Mouse (Mus musculus): Measurements from ENCODE around the gene Adgre5. TPM values are rescaled to one million over a fixed set of nuclear protein-coding genes. Genes with fewer than 3 reads are reported as not detected.

Gene Adgre5
- polyA plus RNA-seq, 1 experiment from 2014 or later, result 40.2 TPM

- Histone ChIP-seq H3K4me3 (ENCODE audit: low read depth, low read length) (no peak overlapping the region), H3K9me3 (ENCODE audit: control insufficient read depth, low read length) (no peaks in the 10 kb centered on the region), H3K27me3 (replicated peaks; ENCODE audit: control insufficient read depth, insufficient read depth, low read length) (no peaks in the 10 kb centered on the region), H3K9ac (ENCODE audit: low read length) (no peak overlapping the region), H3K4me2 (ENCODE audit: low read length) (no peak overlapping the region), H3K36me3 (ENCODE audit: control insufficient read depth, insufficient read depth, low read length) (no peaks in the 10 kb centered on the region), H3K27ac (ENCODE audit: low read depth) (no peak overlapping the region), H3K4me1 (replicated peaks; ENCODE audit: control insufficient read depth, insufficient read depth, low read length) (peaks cover under 1% of the 10 kb centered on the region; the same call in 1 of the 2 replicates)
- DNase-seq (ENCODE audit: low spot score) (no peak), ATAC-seq (replicated peaks; ENCODE audit: low FRiP score, low TSS enrichment, low read depth) (no peak)
- WGBS, result 94% methylated on average over 8 of the region's 8 CpGs
Observed at GRCm38 (mm10) chr8:83764116-83764515, 23.0 kb upstream of the Adgre5 start.

GRCm38 (mm10) chr8:83759231-83759759 is 18.2 kb upstream of the Adgre5 start:
- H3K9me3 ChIP-seq (ENCODE audit: control insufficient read depth, low read length), result peaks cover 5% of the 10 kb centered on the region; the same call in 1 of the 2 replicates
- 67% methylated on average over 2 of the region's 2 CpGs for WGBS
- ATAC-seq (replicated peaks; ENCODE audit: low FRiP score, low TSS enrichment, low read depth) (no peak), DNase-seq (ENCODE audit: low spot score) (no peak)
- no peaks in the 10 kb centered on the region for H3K36me3 ChIP-seq (ENCODE audit: control insufficient read depth, insufficient read depth, low read length)
- H3K27ac ChIP-seq (ENCODE audit: low read depth), result no peak overlapping the region
- H3K9ac ChIP-seq (ENCODE audit: low read length), result no peak overlapping the region
- H3K4me2 ChIP-seq (ENCODE audit: low read length), result no peak overlapping the region
- no peaks in the 10 kb centered on the region for H3K27me3 ChIP-seq (replicated peaks; ENCODE audit: control insufficient read depth, insufficient read depth, low read length)
- H3K4me3 ChIP-seq (ENCODE audit: low read depth, low read length), result no peak overlapping the region
- no peaks in the 10 kb centered on the region for H3K4me1 ChIP-seq (replicated peaks; ENCODE audit: control insufficient read depth, insufficient read depth, low read length)

GRCm38 (mm10) chr8:83758298-83758697 is 17.2 kb upstream of the Adgre5 start:
- ATAC-seq (replicated peaks; ENCODE audit: low FRiP score, low TSS enrichment, low read depth), result no peak

GRCm38 (mm10) chr8:83757084-83757607 is 16.0 kb upstream of the Adgre5 start:
- Histone ChIP-seq H3K4me2 (ENCODE audit: low read length) (no peak overlapping the region), H3K4me1 (replicated peaks; ENCODE audit: control insufficient read depth, insufficient read depth, low read length) (no peaks in the 10 kb centered on the region), H3K27ac (ENCODE audit: low read depth) (no peak overlapping the region), H3K4me3 (ENCODE audit: low read depth, low read length) (no peak overlapping the region), H3K36me3 (ENCODE audit: control insufficient read depth, insufficient read depth, low read length) (no peaks in the 10 kb centered on the region), H3K9me3 (ENCODE audit: control insufficient read depth, low read length) (peaks cover 5% of the 10 kb centered on the region; the same call in 1 of the 2 replicates), H3K9ac (ENCODE audit: low read length) (no peak overlapping the region), H3K27me3 (replicated peaks; ENCODE audit: control insufficient read depth, insufficient read depth, low read length) (no peaks in the 10 kb centered on the region)
- DNase-seq (ENCODE audit: low spot score) (no peak), ATAC-seq (replicated peaks; ENCODE audit: low FRiP score, low TSS enrichment, low read depth) (peak; percentile 81)
- WGBS, result 65% methylated on average over 6 of the region's 6 CpGs

More at GRCm38 (mm10) chr8:83758298-83758697, 17.2 kb upstream of the Adgre5 start:
- WGBS, result 67% methylated on average over 5 of the region's 5 CpGs
- Histone ChIP-seq H3K9me3 (ENCODE audit: control insufficient read depth, low read length) (peaks cover 5% of the 10 kb centered on the region; the same call in 1 of the 2 replicates), H3K36me3 (ENCODE audit: control insufficient read depth, insufficient read depth, low read length) (no peaks in the 10 kb centered on the region), H3K27me3 (replicated peaks; ENCODE audit: control insufficient read depth, insufficient read depth, low read length) (no peaks in the 10 kb centered on the region), H3K27ac (ENCODE audit: low read depth) (no peak overlapping the region), H3K4me1 (replicated peaks; ENCODE audit: control insufficient read depth, insufficient read depth, low read length) (no peaks in the 10 kb centered on the region), H3K4me2 (ENCODE audit: low read length) (no peak overlapping the region), H3K4me3 (ENCODE audit: low read depth, low read length) (no peak overlapping the region), H3K9ac (ENCODE audit: low read length) (no peak overlapping the region)
- no peak for DNase-seq (ENCODE audit: low spot score)

GRCm38 (mm10) chr8:83756273-83756672 is 15.1 kb upstream of the Adgre5 start:
- no peak overlapping the region for H3K9ac ChIP-seq (ENCODE audit: low read length)
- no peak for DNase-seq (ENCODE audit: low spot score)
- no peak overlapping the region for H3K4me3 ChIP-seq (ENCODE audit: low read depth, low read length)
- no peaks in the 10 kb centered on the region for H3K4me1 ChIP-seq (replicated peaks; ENCODE audit: control insufficient read depth, insufficient read depth, low read length)
- ATAC-seq (replicated peaks; ENCODE audit: low FRiP score, low TSS enrichment, low read depth), result no peak
- H3K9me3 ChIP-seq (ENCODE audit: control insufficient read depth, low read length), result peaks cover 5% of the 10 kb centered on the region; the same call in 1 of the 2 replicates
- no peak overlapping the region for H3K27ac ChIP-seq (ENCODE audit: low read depth)
- WGBS, result 98% methylated on average over 3 of the region's 3 CpGs
- H3K36me3 ChIP-seq (ENCODE audit: control insufficient read depth, insufficient read depth, low read length), result no peaks in the 10 kb centered on the region
- H3K4me2 ChIP-seq (ENCODE audit: low read length), result no peak overlapping the region
- no peaks in the 10 kb centered on the region for H3K27me3 ChIP-seq (replicated peaks; ENCODE audit: control insufficient read depth, insufficient read depth, low read length)

- 36% methylated on average over 3 of the region's 3 CpGs for WGBS
- H3K9ac ChIP-seq (ENCODE audit: low read length), result no peak overlapping the region
- no peak for ATAC-seq (replicated peaks; ENCODE audit: low FRiP score, low TSS enrichment, low read depth)
Observed at GRCm38 (mm10) chr8:83754149-83754548, 13.0 kb upstream of the Adgre5 start.

GRCm38 (mm10) chr8:83749265-83749664 is 8.1 kb upstream of the Adgre5 start:
- Histone ChIP-seq H3K9ac (ENCODE audit: low read length) (no peak overlapping the region), H3K4me2 (ENCODE audit: low read length) (no peak overlapping the region), H3K36me3 (ENCODE audit: control insufficient read depth, insufficient read depth, low read length) (no peaks in the 10 kb centered on the region), H3K4me1 (replicated peaks; ENCODE audit: control insufficient read depth, insufficient read depth, low read length) (peaks cover 12% of the 10 kb centered on the region), H3K27me3 (replicated peaks; ENCODE audit: control insufficient read depth, insufficient read depth, low read length) (peaks cover 4% of the 10 kb centered on the region; the same call in 1 of the 2 replicates), H3K27ac (ENCODE audit: low read depth) (peak overlapping the region; percentile 80), H3K9me3 (ENCODE audit: control insufficient read depth, low read length) (no peaks in the 10 kb centered on the region), H3K4me3 (ENCODE audit: low read depth, low read length) (no peak overlapping the region)
- whole genome bisulfite sequencing, result 80% methylated on average over 9 of the region's 9 CpGs
- DNase-seq (ENCODE audit: low spot score) (no peak), ATAC-seq (replicated peaks; ENCODE audit: low FRiP score, low TSS enrichment, low read depth) (no peak)

More at GRCm38 (mm10) chr8:83754149-83754548, 13.0 kb upstream of the Adgre5 start:
- peaks cover 5% of the 10 kb centered on the region; the same call in 1 of the 2 replicates for H3K9me3 ChIP-seq (ENCODE audit: control insufficient read depth, low read length)
- H3K4me2 ChIP-seq (ENCODE audit: low read length), result no peak overlapping the region
- H3K4me1 ChIP-seq (replicated peaks; ENCODE audit: control insufficient read depth, insufficient read depth, low read length), result no peaks in the 10 kb centered on the region
- no peak overlapping the region for H3K4me3 ChIP-seq (ENCODE audit: low read depth, low read length)
- DNase-seq (ENCODE audit: low spot score), result no peak
- no peak overlapping the region for H3K27ac ChIP-seq (ENCODE audit: low read depth)
- H3K36me3 ChIP-seq (ENCODE audit: control insufficient read depth, insufficient read depth, low read length), result no peaks in the 10 kb centered on the region
- no peaks in the 10 kb centered on the region for H3K27me3 ChIP-seq (replicated peaks; ENCODE audit: control insufficient read depth, insufficient read depth, low read length)

- H3K9ac ChIP-seq (ENCODE audit: low read length), result no peak overlapping the region
- DNase-seq (ENCODE audit: low spot score) (no peak), ATAC-seq (replicated peaks; ENCODE audit: low FRiP score, low TSS enrichment, low read depth) (peak; percentile 25; the same call in 1 of the 2 replicates)
- peaks cover 4% of the 10 kb centered on the region; the same call in 1 of the 2 replicates for H3K27me3 ChIP-seq (replicated peaks; ENCODE audit: control insufficient read depth, insufficient read depth, low read length)
- H3K9me3 ChIP-seq (ENCODE audit: control insufficient read depth, low read length), result no peaks in the 10 kb centered on the region
- H3K4me2 ChIP-seq (ENCODE audit: low read length), result peak overlapping the region; percentile 51; the same call in 1 of the 2 replicates
- peaks cover 12% of the 10 kb centered on the region for H3K4me1 ChIP-seq (replicated peaks; ENCODE audit: control insufficient read depth, insufficient read depth, low read length)
- H3K36me3 ChIP-seq (ENCODE audit: control insufficient read depth, insufficient read depth, low read length), result no peaks in the 10 kb centered on the region
- 17% methylated on average over 3 of the region's 3 CpGs for WGBS
- no peak overlapping the region for H3K4me3 ChIP-seq (ENCODE audit: low read depth, low read length)
- H3K27ac ChIP-seq (ENCODE audit: low read depth), result peak overlapping the region; percentile 80
Observed at GRCm38 (mm10) chr8:83748708-83749107, 7.6 kb upstream of the Adgre5 start.
